Mouse (Mus musculus): ENCODE results near the gene Ap1b1.

- TF ChIP-seq CTCF (IDR thresholded peaks at IDR 0.05; ENCODE audit: low read depth) = peak; percentile 89
- TF ChIP-seq EP300 (IDR thresholded peaks at IDR 0.05; ENCODE audit: low read depth) = no peak
These were observed 11.0 kb upstream of the Ap1b1 start for GRCm38 (mm10) chr11:4975623-4976022.

Measured in liver, postnatal 0 days (tissue).